Mouse (Mus musculus): ENCODE results near the gene Cux1.

DNA sequence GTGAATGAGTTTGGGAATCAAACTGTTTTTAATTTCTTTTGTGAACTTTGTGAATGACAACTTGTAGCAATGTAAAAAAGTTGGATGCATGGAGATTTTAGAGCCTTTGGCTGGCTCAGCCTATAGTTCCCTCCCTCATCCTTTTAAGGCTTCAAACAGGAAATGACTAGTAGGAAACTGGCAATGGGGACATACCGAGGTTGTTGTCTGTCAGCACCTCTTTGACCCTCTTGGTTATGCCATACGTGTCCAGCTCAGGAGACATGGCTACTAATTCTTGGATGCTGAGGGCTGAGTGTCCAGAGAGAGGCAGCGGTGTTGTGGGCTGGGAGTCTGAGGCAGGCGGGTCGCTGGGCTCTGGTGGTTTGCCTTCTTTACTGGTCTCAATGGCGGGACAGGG, 280.7 kb downstream of the Cux1 start:
- no peak for TF ChIP-seq CTCF (IDR thresholded peaks at IDR 0.05; ENCODE audit: borderline replicate concordance, control insufficient read depth, extremely low read depth, insufficient read depth, low read length, poor library complexity)
- TF ChIP-seq POLR2A (IDR thresholded peaks at IDR 0.05; ENCODE audit: control insufficient read depth, extremely low read depth, insufficient read depth, low read length, poor library complexity), result no peak
